Mouse (Mus musculus) monocyte, adult 2 months (primary cell): Measurements from ENCODE around the gene Pgp.
A peak's percentile ranks its signal among the peaks of the same experiment; 100 is the strongest.
"Not testable (repeated sequence)": the region's sequence is repeated elsewhere in the genome, so short reads cannot be mapped to it uniquely, and the experiment has no call there.

ENCODE experiments used
- DNase-seq, 2 experiments: peaks; one replicate each; pipeline ENCODE4 v3.0.0; 2022; ENCODE audit warnings: low spot score in 2 of 2, low read depth in 1 of 2

Pgp gene

GRCm38 (mm10) chr17:24455523-24456206 is 14.5 kb upstream of the Pgp start:
- not testable (repeated sequence) for DNase-seq

GRCm38 (mm10) chr17:24461580-24461979 is 8.6 kb upstream of the Pgp start:
- no peak for DNase-seq

GRCm38 (mm10) chr17:24462932-24463331 is 7.3 kb upstream of the Pgp start:
- no peak for DNase-seq

DNA sequence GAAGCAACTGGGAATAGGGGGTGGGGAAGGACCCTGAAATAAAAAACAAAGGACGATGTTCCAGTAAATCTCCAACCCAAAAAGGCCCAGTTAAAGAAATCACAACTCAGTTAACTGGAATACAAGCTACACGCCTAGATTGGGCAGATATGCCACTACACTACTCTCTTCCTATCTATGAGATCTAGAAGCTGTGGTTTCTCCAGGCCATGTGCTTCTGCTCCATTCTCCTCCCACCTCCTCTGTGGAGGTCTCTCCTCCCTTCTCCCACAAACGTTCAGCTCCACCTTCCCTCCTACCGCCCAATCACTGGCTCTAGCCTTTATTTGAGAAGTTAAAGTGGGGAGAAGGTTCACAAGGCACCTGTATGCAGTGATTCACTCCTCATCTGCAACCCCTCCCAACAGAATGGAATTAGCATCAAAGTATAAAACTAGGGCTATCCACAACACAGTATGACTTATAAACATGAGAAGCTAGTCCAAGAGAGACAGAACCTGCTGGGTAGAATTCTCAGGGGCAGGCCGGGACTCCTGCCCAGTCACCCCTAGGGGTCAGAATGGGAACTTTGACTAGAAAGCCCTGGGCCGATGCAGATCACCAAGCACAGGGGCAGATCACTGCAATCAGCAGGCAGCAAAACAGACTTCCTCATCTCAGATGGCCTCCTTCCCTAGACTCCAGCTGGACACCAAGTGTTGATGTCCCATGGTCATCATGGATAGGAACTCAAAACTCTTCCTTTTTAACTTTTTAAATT is 6.6 kb upstream of the Pgp start:
- DNase-seq, result no peak

- DNase-seq, result no peak
These were observed 1.5 kb upstream of the Pgp start for GRCm38 (mm10) chr17:24468636-24469246.

DNA sequence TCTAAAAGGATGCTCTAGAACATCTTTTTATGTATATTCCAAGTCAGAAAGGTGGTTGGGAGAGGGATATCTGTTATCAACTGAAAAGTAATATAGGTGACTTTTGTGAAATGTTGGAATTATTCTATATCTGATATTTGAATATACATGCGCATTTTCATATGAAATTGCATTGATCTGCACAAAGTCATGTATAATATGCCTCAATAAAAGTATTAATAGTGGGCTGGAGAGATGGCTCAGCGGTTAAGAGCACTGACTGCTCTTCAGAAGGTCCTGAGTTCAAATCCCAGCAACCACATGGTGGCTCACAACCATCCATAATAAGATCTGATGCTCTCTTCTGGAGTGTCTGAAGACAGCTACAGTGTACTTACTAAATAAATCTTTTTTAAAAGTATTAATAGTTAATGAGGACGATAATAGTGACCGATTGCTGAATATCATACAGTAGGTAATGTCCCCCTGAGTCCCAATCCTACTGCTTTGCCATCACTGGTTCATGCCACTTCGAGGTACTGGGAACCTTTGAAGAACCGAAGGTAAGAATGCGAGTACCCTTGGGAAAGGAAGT is 769 bp upstream of the Pgp start:
- DNase-seq, result no peak

GRCm38 (mm10) chr17:24470701-24471527 is 722 bp downstream of the Pgp start:
- DNase-seq, result no peak

GRCm38 (mm10) chr17:24472512-24472911 is 2.3 kb downstream of the Pgp start:
- no peak for DNase-seq

DNA sequence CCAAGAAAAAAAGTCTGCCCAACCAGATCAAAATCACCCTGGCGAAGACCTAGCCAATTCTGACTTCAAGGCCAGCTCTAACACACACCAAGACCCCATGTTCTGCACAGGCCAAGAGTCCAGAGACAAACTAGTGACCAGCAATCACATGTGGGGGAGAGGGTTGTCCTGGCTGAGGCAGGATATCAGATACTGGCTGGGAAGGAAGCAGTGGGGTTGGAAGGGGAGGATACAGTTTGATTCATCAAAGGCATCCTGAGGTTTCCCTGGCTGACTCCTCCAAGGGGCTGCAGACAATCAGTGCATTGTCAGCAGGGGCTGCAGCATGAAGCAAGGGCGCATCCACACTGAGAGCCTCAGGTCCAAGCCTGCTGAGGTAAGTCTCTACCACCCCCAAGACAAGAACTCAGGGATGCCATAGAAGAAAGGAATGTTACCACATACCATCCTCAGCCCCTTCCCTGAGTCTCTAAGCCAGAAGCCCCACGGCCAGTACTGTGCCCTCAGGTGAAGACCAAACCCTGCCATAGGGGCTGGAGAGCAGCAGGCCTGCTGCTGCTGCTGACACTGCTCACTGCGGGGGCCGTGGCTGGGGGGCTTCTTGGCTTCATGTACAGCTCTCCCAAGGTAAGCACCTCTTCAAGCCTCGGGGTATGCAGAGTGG is 3.6 kb downstream of the Pgp start, which contains the start of gene Bricd5:
TSS of gene Bricd5 (plus strand) at position 273 of the 664 bp plus-strand sequence.
- no peak for DNase-seq

DNA sequence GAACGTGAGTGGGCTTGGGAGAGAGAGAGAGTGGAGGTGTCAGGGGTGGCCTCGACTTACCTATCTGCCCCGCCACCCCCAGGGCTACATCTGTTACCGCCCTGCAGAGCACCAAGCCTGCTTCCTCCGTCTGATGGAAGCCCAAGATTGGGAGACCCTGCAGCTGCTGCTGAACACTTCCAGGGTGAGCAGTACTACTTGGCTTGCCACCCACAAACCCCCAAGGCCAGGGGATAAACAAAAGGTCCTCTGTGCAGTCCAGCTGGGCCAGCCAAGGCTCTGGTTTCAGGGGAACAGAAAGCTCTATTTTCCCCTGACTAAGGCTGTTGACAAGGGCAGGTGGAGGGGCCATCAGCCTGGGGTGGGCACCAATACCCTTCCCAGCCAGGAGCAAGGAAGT is 4.4 kb downstream of the Pgp start:
- no peak for DNase-seq

- no peak for DNase-seq
These were observed 5.4 kb downstream of the Pgp start for GRCm38 (mm10) chr17:24475586-24475985.

- DNase-seq, result no peak
These were observed 6.0 kb downstream of the Pgp start for GRCm38 (mm10) chr17:24476022-24476776.

DNA sequence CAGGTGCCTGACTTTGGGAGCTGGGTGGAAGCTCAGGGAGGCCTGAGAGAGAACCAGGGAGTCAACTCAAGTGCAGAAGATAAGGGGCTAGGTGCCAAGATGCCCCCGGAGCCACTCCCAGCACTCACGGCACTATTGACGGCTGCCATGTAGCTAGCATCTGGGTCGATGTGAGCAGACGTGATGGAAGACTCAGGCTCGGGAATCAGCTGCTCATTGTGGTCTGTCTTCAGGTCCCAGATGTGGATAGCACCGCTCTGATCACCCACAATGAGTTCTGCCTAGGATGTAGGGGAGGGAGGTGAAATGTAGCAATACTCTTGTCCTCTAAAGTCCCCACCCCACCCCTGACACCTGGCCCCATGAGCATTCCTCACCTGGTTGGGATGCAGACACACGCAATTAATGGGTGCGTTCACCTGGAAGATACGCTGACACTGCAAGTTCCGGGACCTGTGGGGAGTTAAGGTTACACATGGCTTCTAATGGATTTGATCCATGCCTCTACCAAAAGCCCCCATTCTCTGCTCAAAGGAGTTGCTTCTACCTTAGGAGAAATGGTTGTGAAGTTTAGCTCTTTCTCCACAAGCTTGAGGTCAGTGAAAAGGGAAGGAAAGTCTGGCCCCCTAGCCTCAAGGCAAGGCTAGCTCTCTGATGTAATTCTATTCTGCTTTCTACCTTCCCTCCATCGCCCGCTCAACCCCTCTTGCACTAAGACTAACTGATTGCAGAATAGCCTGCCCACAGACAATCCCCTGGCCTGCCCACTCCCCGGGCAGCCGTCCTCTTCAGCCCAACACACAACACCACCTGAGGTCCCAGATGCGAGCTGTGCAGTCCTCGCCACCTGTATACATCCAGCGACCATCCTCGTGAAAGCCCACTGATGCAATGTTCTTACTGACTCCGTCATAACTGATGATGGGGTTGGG is 7.1 kb downstream of the Pgp start:
- no peak for DNase-seq

GRCm38 (mm10) chr17:24477985-24478600 is 7.9 kb downstream of the Pgp start:
- DNase-seq, result no peak

GRCm38 (mm10) chr17:24478663-24479380 is 8.6 kb downstream of the Pgp start, which contains the start of gene Mlst8:
Gene Mlst8 (minus strand): TSS chr17:24479078.
- peak; percentile 89 to 96 for DNase-seq

DNA sequence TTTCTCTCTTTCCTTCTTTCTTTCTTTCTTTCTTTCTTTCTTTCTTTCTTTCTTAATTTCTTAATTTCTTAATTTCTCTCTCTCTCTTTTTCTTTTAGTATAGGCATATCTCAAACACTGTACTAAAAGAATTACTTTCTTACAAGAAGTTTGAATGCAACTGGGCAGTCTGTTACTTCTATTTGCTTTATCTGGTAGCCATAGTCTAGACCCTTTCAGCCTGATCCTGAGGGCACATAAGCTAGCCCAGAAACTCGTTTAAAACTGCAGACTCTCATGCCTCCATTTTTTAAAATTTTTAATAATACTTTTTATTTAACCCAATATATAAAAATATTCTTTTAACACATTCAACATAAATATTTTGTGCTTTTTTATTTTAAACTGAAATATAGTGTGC is 9.2 kb downstream of the Pgp start:
- no peak for DNase-seq

DNA sequence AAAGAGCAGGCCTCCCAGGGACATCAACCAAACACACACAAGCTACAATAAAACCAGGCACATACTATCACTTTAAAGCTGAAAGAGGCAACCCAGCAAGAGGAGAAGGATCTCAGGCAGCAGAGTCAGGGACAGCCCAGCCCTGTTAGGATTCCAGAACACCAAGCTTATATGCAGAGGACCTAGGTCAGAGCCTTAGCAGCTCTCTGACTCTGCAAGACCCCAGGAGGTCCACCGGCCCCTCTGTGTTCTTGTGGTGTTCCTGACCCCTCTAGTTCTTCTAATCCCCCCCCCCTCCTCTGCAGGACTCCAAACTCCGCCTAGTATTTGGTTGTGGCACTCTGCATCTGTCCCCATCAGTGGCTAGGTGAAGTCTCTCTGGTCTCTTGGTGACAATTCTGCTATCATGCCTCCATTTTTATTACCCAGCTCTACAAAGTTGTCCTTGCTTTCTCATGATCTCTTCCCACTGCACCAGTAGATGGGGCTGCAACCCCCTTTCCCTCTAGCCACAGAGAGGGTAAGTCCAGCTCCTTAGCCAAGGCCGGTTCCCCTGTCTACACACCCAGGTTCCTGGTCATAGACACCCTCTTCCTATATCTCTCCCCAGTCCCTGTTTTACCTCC is 10.1 kb downstream of the Pgp start:
- DNase-seq, result no peak
